Mouse (Mus musculus) heart, adult 18-20 months (tissue): ENCODE results near the gene Cemip. TPM values are rescaled to one million over a fixed set of nuclear protein-coding genes. Genes with fewer than 3 reads are reported as not detected.

Source experiments
- DNase-seq, 2 experiments: peaks; one replicate each; pipeline ENCODE4 v3.0.0; 2021 to 2022; ENCODE audit warnings: mixed read lengths in 1 of 2
- total RNA-seq, 2 experiments: library from RNA; stranded (reverse); gene quantifications; 2 replicates each; pipeline ENCODE4 v1.2.3; 2021

The Cemip gene
- total RNA-seq, 2 experiments from 2014 or later: 0.08 TPM; not detected in 1

DNA sequence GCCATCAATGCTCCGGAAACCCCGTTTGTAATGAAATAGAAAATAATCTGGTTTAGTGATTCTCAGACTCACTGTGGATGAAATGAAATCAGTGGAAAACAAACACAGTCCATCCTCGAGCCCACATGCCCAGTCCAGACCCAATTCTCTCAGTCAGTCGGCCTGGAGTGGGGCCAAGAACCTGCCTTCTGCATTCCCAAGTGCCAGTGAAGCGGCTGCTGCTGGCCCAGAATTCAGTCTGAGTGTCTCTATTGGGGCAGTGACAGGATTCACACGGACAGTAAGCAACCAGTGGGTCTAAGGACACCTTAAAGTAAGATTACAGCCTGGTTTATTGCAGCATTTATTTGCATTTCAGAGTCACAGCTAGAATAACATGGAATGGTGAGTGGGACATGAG lies 10.2 kb upstream of the Cemip start:
- peak; percentile 24 to 53 for DNase-seq

DNA sequence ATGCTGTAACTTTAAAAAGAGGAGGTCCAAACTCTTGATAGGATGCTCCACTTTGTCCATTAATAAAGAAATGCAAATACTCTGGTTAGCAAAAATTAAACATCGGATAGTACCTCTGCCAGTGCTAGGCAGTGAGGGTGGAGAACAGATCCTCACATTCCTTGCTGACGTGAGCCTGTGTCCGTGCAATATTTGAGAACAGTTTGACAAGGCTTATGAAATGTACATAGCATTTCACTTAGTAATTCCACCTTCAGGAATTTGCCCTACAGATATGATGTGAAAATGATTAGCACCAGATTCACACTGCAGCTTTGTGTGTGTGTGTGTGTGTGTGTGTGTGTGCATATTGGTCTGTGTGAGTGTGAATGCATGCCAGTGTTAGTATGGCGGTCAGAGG lies 4.5 kb upstream of the Cemip start:
- DNase-seq: no peak

DNA sequence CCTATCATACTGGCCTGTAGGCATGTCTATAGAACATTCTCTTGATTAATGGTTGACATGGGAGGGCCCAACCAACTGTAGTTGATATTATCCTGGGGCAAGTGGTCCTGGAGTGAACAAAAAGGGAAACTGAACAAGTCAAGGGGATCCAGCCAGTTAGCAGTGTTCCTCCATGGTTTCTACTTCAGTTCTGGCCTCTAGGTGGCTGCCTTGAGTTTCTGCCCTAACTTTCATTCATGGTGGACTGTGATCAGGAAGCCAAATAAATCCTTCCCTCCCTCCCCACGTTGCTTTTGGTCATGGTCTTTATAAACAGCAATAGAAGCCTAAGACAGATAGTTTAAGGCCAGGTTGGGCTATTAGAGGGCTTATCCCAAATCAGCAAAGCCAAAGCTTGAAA lies 3.5 kb upstream of the Cemip start:
- peak; percentile 10 to 29 for DNase-seq

- peak; percentile 69 to 85 for DNase-seq
Observed at GRCm38 (mm10) chr7:84088971-84089370, 2.7 kb upstream of the Cemip start.

DNA sequence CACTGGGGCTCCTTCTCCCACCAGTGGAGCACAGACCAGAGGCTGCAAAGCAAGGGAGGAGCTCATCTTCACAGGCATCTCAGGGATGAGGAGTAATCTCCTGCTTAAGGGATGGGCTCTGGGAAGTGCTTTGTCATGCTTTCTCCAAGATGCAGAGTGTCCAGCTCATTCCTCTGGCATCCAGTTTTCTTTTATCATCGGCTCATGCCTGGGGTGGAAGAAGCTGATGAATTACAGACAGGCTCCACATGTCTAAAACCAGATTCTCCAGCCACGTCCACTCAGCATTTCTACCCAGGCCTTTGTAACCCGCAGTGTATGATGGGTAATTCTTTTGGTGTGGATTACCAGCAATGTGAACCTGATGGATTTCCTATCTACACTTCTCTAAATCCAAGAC lies 1.9 kb upstream of the Cemip start:
- DNase-seq: no peak

GRCm38 (mm10) chr7:84085049-84085945 lies 1.0 kb downstream of the Cemip start:
- peak; percentile 9 to 62 for DNase-seq

DNA sequence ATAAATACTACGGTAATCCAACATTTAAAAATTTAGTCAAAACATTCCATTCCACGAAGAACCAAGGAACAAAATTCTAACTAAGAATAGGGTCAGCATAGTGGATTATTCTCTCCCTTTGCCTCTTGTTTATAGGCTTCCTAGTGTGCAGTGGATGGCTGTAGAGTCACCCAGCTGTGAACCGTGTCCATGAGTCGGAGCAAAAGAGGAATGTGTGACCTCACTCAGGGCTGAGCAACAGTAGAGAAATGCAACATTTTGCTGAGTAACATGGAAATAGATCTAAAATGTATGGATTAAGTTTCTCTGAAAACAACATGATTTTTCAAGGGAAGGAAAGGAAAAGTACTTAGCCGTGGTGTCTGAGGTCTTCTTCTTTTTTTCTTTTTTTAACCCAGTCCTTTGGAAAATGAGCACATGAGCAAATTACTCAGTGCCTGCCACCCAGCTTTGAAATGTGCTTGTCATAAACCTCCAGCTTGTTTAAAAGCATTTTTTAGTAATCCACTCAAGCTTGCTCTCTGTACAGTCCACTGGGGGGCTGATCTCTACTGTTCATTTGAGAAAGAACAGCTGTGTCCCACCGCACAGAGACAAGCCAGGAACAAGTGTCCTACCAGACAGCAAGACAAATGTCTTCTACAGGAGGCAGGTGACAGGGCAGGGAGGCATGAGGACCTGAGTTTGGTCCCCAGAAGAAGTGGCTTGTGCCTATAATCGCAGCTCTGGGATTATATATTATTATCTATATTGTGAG lies 8.9 kb downstream of the Cemip start:
- no peak for DNase-seq

DNA sequence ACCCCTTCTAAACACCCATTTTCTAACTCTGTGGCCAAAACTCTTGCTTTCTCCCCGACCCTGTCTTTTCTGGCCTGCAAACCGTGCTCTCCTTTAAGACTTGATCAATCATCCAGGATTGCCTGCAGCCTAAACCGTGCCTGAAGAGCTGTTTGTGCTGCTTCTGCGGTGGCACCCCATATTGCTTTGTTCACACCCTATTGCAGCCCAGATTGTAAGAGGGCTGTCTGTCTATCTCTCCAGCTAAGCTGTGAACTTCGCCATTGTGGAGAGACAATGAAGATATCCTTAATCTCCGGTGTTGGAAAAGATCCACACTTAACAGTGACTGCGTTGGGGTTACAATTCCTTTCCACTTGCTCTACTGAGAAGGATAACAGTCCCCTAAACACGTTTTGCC lies 12.0 kb downstream of the Cemip start:
- DNase-seq: no peak

DNA sequence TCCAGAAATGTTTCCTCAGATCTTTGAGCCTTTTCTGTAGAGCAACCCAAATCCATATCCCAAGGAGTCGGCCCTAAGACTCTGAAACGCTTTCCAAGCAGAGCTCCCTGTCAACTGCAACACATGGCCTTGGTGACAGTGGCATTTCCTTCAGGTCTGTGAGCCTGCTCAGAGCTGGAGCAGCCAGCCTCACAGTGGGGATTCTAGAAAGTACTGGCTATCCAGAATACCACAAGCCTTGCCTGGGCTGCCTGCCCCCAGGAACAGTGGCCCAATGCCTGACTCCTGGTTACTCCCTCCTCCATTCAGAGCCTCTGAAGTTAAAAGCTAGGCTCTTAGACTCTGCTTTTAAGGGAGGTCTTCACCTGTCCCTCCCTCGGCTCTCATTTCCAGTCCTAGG lies 12.4 kb downstream of the Cemip start:
- no peak for DNase-seq

- no peak for DNase-seq
Observed at GRCm38 (mm10) chr7:84068931-84069330, 17.4 kb downstream of the Cemip start.

- DNase-seq: no peak
Observed at GRCm38 (mm10) chr7:84059799-84060198, 26.5 kb downstream of the Cemip start.

GRCm38 (mm10) chr7:84055961-84056629 lies 30.2 kb downstream of the Cemip start:
- DNase-seq: no peak

DNA sequence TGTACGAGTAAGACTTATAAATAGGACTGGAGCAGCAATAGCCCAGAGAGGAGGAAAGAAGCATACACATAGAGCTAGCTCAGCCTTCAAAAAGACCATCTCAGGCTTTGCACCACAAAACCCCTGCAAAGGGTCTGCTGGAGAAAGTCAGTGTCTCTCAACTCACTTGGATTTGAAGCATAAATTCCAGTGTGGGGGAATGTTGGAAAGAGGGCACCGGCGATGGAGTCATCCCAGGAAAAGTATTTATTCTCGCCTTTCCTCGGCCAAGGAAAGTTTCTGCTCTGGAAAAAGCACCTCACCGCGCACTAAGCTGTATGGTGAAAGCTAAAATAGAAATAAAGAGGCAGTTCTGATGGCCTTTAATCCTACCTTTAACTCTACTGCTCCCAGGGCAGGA lies 32.4 kb downstream of the Cemip start:
- DNase-seq: no peak

- no peak for DNase-seq
Observed at GRCm38 (mm10) chr7:84051423-84051822, 34.9 kb downstream of the Cemip start.

DNA sequence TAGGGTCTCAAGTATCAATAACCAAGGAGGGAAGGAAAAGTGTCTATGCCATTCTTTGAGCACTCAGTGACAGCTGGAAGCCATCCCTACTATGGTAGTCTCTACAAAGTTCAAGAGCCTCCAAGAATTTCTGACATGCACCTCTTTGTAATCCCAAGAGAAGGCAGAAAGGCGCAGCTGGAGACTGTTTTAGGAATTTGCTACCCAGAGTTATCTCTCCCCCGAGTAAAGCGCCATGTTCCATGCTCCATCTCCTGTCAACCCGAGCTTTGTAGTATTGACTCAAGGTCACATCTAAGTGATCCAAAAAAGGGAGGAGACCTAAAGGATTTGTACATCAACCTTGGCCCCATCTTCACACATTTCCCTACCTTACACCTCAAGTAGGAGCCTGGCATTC lies 40.8 kb downstream of the Cemip start:
- DNase-seq: no peak

DNA sequence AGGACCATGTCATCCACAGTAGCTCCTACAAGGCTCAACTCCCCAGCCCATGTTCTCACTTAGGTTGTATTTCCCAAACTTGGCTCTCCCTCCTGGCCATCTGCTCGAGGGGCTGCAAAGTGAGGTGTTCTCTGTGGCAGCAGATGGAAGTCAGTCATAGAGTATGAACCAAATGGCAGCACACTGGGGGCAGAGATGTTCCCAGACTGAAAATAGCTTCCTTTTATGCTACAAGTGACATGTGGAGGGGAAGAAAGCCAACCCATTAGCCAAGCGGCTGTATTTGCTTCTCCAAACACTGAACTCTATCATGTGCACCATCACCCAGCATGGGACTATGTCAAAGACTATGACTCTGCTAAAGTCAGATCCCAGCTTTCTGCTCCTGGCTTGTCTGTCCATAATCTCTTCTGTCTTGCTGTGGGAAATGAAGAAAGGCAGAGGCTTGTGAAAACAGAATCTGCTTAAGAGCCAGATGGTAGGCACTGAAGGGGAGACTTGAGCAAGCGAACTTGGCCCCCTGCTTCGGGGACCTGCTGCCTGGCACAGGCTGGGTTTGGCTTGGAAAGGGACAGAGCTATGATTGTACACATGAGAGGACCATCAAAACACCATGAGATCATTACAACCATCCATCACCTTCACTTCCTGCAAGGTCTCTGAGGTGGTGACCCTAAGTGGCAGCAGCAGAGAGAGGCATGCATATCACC lies 41.6 kb downstream of the Cemip start:
- no peak for DNase-seq

DNA sequence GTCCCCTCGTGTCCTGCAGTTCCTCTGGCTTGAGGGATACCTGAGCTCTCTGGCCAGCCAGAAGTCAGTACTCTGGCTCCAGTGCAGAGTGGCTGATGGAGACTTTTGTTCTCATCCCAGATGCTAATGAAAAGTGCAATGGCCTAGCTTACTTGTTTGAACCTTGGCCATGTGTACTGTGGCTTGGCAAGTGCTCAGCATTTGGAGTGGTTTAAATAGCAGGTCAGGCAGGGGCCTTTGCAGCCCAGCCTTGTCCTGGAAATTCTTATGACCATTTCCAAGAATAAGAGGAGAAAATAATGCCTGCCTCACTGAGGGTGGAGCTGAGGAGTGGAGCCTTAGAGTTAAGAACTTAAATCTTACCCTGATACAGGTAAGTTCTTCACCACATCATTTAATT lies 43.6 kb downstream of the Cemip start:
- DNase-seq: peak; percentile 8 to 11

DNA sequence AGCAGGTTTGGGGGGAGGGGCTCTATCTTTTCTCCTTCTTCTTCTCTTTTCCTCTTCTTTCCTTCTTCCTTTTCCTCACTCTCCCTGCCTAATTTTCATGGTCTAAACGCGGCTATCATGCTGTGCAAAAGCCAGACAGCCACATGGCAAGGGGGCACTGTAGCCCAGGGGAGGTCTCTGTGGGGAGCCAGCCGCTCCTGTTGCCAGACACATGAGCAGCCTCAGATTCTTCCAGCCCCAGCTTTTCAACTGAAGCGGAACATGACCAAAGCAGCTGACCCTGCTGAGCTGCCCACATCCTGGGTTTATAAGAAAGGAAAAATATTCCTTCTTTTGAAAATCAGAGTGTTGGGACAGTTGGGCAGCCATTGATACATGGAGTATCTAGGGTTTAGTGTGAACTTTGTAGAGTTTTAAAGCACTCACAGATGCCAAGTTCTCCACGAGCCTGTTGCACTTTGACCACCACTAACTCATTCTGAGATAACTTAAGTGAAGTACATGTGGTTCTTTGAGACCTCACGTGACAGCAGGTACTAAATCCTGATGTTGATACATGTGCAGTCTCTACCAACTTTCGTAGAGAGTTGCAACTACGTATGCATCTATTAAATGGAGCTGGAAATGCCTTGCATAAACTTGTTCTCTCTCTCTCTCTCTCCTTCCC lies 46.3 kb downstream of the Cemip start:
- no peak for DNase-seq

DNA sequence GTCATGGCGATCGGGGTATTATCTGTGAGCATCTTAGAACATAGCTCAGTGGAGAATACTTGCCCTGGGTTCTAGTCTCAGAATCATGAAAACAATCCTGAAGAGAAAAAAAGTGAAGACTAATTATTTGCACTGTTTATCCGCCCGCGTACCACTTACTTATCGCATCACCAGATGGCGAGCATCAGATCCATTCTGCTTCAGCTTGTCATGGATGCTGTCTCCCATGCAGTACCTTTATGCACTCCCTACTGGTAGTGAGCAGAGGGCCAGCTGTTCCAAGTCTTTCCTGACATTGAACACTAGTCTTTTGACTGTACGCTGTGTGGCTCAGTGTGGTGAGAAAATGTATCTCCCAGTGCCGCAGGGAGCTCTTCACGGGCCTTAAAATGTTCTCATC lies 47.7 kb downstream of the Cemip start:
- DNase-seq: no peak

GRCm38 (mm10) chr7:84032831-84033230 lies 53.5 kb downstream of the Cemip start:
- no peak for DNase-seq

- peak in 1 of 2 experiments; percentile 9 for DNase-seq
Observed at GRCm38 (mm10) chr7:84029120-84029771, 57.1 kb downstream of the Cemip start.
